Mouse (Mus musculus) adrenal gland, adult (tissue): ENCODE results near the gene Ccdc146.

Experiments
- DNase-seq, 2 experiments: peaks; one replicate each; pipeline ENCODE4 v3.0.0; 2022 to 2023; ENCODE audit warnings: low spot score in 1 of 2; ENCODE audit not compliant: inconsistent age in 2 of 2

Ccdc146 gene

DNA sequence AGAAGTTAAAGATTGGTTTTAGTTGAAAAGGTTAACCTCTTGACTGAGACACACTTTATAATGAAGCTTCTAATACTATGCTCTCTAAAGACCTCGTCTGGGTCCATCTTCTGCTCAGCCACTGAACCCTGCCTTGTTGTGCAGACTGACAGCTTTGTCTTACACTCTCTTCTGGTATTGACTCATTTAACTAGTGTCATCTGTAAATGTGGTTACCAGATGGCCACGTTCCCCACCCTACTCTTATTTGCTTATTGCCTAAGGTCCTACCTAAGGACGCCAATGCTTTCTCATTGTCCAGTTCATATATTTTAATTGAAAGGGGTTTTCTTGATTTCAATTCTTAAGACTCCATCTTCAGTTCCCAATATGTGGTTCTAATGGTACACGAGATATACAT is 35.6 kb downstream of the Ccdc146 start:
- DNase-seq, result no peak

- no peak for DNase-seq
These were observed 37.1 kb downstream of the Ccdc146 start for GRCm38 (mm10) chr5:21387340-21387739.

DNA sequence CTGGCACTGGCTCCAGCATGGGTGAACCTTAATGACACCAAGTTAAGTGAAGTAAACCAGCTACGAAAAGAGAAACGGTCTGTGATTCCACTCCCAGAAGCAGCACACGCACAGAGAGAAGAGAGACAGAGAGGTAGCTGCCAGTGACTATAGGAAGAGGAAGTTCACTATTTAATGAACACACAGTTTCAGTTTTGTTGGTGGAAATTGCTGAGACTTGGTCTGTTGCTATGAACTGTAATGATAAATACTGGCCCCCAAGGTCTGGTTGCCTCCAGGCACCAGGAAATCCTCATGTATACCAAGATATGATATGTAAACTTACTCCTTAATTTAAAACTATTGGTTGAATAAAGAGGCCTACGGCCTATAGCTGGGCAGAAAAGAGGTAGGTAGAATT is 38.0 kb downstream of the Ccdc146 start:
- peak in 1 of 2 experiments; percentile 18 for DNase-seq

DNA sequence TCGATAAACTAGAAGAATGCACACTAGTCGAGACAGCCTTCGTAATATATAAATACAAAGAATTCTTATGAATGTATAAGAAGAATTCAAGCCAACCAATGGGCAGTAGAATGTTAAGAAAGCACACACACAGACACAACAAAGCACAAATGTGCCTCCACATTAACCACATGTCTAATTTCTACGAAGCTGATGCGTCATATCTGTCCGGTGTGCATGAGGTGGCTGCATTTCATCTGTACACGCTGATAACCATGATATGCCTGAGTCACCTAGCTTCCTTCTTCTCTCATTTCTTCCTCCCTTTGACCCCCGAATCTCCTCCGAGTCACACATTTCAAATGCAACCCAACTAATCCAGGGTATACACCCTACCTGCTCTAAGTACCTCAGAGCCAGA is 39.5 kb downstream of the Ccdc146 start:
- DNase-seq, result peak in 1 of 2 experiments; percentile 13

- DNase-seq, result peak in 1 of 2 experiments; percentile 22
These were observed 40.1 kb downstream of the Ccdc146 start for GRCm38 (mm10) chr5:21384252-21384960.

DNA sequence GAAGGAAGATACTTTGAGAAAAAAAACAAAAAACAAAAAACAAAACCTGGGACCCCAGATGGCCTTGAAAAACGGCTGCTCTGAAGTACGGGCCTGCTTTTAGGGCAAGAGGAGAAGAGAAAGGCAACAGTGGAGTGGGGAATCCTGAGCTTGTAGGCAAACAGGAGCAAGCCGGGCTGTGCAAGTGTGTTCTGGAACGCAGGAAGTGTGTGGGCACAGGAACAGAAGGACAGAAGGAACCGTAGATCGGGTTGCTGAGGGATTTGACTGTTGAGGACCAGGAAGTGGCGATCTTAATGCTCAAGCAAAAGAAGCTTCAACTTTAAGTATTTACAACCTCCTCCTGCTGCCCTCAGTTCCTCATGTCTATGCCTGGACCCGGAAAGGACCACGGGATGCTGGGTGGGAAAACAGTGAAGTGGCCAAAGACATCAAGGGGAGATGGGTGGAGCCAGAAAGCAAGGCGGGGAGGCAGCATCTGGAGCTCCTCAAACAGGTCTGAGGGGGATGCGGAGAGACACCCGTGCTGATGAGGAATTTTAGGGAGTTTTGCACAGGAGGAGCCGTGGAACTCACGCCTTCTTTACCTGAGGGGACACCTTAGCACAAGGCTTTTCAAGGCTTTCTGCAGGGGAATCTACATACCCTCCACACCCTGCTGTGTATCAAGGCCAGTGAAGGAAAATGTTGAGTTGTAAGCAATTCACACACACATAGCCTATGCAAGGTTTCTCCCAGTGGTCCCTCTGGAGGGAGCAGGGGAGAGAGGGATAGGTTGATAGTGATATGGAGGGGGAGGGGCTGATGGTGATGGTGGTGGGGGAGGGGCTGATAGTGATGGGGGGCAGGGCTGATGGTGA is 40.9 kb downstream of the Ccdc146 start:
- peak in 1 of 2 experiments; percentile 30 for DNase-seq

DNA sequence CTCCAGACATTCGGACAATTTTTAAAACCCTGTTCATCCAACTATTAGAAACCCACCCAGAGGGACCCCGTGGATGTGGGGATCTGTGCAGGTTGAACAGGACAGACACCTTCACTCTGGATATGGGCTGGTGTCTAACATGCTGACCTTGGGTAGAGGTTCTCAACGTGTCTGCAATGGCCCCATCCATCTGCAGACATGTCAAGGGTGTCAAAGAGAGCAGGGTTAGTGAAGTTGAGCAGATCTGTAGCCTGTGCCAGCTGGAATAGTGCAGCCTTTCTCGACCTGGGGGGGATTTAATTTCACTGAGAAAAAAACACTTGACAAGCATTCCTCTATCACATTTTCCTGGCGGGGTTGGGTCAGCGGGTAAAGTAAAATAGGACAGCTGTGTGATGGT is 41.8 kb downstream of the Ccdc146 start:
- DNase-seq, result peak in 1 of 2 experiments; percentile 15

DNA sequence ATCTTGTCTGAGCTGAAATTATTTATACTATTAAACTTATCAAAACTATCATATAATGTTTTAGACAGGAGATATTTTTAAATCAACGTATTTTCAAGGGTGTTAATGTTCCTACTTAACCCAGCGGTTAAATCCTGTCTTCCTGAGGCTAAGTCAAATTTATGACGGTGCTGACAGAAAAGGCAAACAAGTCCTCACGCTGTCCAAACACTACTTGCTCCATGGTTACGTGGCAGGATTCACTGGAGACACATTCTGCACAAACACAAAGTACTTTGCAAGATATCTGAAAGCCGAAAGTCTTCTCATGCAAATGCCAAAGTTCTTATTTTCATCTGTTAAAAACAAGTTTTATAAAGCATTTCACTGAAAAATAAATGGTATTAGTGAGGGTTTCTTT is 42.5 kb downstream of the Ccdc146 start:
- no peak for DNase-seq

DNA sequence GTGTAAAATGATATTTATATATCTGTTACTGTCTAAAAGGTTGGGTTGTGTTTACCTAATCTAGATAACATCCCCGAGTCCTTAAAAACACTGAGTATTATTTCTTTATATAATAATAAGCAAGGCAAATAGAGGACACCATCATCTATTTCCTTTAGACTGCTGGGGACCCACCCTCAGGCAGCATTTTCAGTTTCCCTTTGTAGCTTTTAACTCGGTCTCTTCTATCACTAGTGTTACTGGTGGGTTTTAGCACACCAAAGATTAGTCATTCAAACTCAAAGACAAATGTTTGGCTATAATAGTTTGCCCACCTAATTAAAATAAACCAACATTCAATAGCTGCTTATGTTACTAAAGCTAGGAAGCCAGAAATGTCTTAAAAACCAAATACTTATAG is 46.1 kb downstream of the Ccdc146 start:
- no peak for DNase-seq

DNA sequence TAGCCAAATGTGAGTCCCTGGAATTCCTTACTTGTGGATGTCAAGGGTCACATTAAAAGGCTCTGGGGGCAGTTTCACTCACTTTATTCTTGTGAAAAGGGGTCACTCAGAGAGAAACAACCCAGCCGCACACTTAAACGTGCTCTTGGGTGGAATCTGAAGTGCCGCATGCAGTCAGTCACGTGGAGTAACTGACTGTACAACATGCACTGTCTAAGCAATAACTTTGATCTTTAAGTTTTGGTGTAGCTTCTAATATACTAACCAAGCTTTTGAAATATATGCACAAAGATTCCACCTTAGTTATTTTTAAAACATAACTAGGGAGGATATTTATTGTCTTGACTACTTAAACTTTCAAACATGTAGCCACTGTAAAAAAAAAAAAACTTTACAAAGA is 47.5 kb downstream of the Ccdc146 start:
- no peak for DNase-seq

GRCm38 (mm10) chr5:21373180-21373518 is 51.3 kb downstream of the Ccdc146 start:
- DNase-seq, result no peak

DNA sequence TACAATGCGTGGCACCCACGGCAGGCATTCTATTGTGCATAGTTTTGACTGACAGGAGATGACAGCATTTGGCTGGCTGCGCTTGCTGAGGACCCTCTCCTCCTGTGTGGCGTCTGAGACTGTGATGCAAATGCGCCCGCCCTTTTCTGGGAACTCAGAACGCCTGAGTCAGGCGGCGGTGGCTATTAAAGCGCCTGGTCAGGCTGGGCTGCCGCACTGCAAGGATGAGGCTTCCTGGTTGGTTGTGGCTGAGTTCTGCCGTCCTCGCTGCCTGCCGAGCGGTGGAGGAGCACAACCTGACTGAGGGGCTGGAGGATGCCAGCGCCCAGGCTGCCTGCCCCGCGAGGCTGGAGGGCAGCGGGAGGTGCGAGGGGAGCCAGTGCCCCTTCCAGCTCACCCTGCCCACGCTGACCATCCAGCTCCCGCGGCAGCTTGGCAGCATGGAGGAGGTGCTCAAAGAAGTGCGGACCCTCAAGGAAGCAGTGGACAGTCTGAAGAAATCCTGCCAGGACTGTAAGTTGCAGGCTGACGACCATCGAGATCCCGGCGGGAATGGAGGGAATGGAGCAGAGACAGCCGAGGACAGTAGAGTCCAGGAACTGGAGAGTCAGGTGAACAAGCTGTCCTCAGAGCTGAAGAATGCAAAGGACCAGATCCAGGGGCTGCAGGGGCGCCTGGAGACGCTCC is 51.8 kb downstream of the Ccdc146 start, which contains the start of gene Fgl2:
Fgl2 (plus strand) TSS at position 150 of the 687 bp plus-strand sequence.
- peak; percentile 39 to 74 for DNase-seq

- no peak for DNase-seq
These were observed 52.6 kb downstream of the Ccdc146 start for GRCm38 (mm10) chr5:21371920-21372319.

DNA sequence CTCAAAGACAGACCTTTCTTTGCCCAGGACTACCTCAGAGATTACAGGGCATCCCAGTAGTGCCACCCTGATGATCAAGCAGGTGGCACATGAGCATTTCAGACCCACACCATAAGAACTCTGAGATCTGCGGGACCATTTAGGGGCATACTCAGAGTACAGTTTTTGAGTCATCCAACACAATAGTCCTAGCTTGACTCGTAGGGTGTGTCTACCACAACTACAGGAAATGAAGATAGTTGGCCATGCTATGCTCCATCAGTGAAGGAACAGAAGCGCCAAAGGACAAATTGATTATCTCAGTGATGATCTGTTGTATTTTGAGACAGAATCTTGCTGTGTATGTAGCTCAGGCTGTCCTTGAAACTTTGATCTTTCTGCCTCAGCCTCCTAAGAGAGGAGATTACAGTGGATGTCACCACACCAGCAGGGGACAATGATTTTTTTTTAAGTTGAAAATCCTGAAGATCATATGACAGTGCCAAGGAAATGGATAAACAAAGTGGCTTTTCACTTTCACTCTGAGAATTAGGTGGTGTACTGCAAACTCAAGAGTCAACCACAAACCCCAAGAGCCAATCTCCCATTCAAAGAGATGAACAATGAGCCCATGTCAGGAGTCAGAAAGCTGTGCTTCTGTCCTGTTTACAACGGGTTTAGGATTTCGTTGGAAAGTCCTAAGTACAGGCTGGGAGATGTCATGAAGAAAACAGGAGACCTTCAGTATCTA is 54.1 kb downstream of the Ccdc146 start:
- DNase-seq, result no peak

DNA sequence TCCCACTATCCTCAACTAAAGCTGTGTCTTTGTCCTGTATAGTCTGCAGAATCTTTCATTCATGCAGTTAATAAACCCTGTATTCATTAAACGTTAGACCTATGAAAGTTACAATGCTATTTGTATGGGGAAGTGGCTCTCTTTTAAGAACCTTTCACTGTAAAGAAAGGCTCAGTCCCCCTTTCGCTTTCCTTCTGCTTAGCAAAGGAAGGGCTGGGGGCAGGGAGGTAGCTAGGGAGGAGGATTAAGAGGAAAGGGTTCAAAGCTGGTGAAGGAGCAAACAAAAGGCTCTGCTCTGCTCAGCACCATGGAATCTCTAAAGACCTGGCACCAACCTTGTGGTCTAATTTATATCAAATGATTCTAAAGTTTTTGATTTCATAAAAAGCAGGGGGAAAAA is 57.0 kb downstream of the Ccdc146 start:
- no peak for DNase-seq

DNA sequence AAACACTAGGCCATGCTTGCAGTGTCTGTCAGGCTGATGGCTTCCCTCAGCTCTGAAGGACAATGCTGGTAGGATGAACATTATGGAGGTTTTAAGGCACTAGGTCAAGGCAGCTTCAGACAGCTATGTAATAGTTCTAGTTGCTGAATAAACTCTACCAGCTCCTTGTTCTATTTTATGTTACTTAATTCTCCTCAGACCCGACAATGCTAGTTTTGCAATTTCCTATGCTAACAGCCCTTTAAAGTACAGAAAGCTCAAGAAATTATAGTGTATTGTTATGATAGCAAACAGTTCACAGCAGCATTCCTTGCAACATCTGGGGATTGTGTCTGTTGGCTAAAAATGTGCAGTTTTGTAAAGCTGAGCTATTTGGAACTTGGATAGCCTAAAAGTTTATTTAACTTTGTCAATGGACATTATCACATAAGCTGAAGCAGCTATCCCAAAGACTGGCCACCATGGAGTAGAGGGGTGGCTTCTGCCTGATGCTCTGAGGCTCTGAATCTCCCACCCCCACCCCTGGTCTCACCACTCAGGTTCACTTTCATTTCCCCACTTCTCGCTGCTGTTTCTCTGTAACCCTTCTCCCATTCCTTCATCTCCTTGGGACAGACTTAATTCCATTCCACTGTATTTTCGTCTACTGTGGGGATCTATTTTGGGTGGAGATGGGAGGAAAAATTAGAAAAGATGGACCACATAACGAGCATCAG is 58.0 kb downstream of the Ccdc146 start:
- DNase-seq, result peak in 1 of 2 experiments; percentile 11

- DNase-seq, result no peak
These were observed 61.1 kb downstream of the Ccdc146 start for GRCm38 (mm10) chr5:21363343-21363742.

DNA sequence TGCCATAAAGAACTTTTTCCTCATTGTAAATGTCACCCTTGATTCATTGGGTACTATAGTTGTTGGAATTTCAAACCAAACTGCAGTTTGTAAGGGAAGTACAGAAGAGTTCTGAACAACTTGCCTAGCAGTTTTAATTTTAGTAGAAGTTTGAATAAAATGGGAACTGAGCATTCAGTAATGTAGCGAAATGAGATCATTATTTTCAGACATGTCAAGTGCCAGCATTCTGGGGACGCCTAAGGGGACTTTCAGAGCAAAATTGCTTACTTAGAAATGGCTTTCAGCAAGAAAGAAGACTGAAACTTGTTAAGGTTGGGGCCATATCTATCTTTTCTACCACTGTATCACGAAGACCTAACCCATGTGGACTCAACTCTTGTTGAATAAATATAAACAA is 65.8 kb downstream of the Ccdc146 start:
- peak in 1 of 2 experiments; percentile 17 for DNase-seq

- no peak for DNase-seq
These were observed 72.8 kb downstream of the Ccdc146 start for GRCm38 (mm10) chr5:21351678-21352077.

- peak; percentile 43 to 76 for DNase-seq
These were observed 76.1 kb downstream of the Ccdc146 start for GRCm38 (mm10) chr5:21348366-21348765.
